Mouse (Mus musculus): ENCODE results near the gene Spag7.

DNA sequence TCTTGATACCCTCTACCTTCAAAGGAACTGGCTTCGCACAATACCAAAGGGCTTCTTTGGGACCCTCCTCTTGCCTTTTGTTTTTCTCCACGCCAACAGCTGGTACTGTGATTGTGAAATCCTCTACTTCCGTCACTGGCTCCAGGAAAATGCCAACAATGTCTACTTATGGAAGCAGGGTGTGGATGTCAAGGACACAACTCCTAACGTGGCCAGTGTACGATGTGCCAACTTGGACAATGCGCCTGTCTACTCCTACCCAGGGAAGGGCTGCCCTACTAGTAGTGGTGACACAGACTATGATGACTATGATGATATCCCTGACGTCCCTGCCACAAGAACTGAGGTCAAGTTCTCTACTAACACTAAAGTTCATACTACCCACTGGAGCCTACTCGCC is 29.2 kb downstream of the Spag7 start:
- TF ChIP-seq EP300 (IDR thresholded peaks at IDR 0.05; ENCODE audit: low read depth) (no peak), CTCF (IDR thresholded peaks at IDR 0.05; ENCODE audit: low read depth) (no peak)

All from liver, embryonic 14.5 days (tissue).